Mouse (Mus musculus): Measurements from ENCODE around the gene Gskip. TPM values are rescaled to one million over a fixed set of nuclear protein-coding genes. Genes with fewer than 3 reads are reported as not detected.

Gene Gskip
- total and polyA plus RNA-seq, 3 experiments, result 12.3 to 21.9 (median 13.3) TPM

DNA sequence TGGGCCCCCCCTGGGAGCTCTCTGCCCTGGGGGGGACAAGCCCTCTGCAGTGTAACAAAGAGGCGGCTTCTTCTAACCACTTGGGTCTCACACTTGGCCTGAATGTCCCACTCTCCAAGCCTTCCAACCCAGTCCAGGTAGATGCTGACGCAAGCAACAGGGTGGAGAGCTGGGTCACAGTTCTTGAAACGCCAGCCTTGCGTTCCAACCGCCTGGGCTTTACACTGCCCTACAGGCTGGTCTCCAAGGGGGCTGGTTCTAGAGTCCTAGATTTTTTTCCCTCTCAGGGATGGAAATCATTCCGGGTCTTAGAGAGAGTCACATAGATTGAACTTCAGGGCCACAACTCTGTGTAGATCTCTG, 51.2 kb downstream of the Gskip start:
- Histone ChIP-seq H3K9me3 (replicated peaks; ENCODE audit: low read length) (no peaks in the 10 kb centered on the region), H3K9ac (ENCODE audit: insufficient read depth, low read depth) (no peak overlapping the region), H3K36me3 (replicated peaks in 1 of 2; ENCODE audit: control insufficient read depth in 1 of 2, insufficient read depth in 1 of 2, low read length in 1 of 2) (no peaks in the 10 kb centered on the region), H3K27ac (ENCODE audit: insufficient read depth, low read depth) (no peak overlapping the region), H3K4me2 (ENCODE audit: insufficient read depth, low read depth, poor library complexity, severe bottlenecking) (no peak overlapping the region), H3K27me3 (replicated peaks) (no peaks in the 10 kb centered on the region), H3K79me2 (replicated peaks; ENCODE audit: control insufficient read depth, extremely low read depth, insufficient read depth, poor library complexity, severe bottlenecking) (no peaks in the 10 kb centered on the region), H3K4me1 (ENCODE audit: control insufficient read depth in 1 of 2, insufficient read depth in 2 of 2) (peaks cover 0 to 3% of the 10 kb centered on the region in 2 experiments; a peak in 1 of 4 replicates), H3K4me3 (replicated peaks in 1 of 3; ENCODE audit: low read depth in 2 of 3, low read length in 2 of 3, poor library complexity in 1 of 3) (no peak overlapping the region)
- no peak for DNase-seq (ENCODE audit: extremely low read depth)
- in situ Hi-C loops (cut with MboI; ENCODE audit: low pct_ligation_motif_present, low pct_unique_long_range_greater_than_20kb, low sequenced_read_pairs), result no loop called here
- TF ChIP-seq UBTF (IDR thresholded peaks at IDR 0.05; ENCODE audit: low read depth, low read length) (no peak), POLR2A (IDR thresholded peaks at IDR 0.05; ENCODE audit: low read depth, low read length) (no peak), CHD1 (IDR thresholded peaks at IDR 0.05; ENCODE audit: low read depth, low read length) (no peak), JUND (conservative IDR thresholded peaks at IDR 0.05; ENCODE audit: low read depth, low read length) (no peak), NRF1 (IDR thresholded peaks at IDR 0.05; ENCODE audit: low read depth, low read length) (no peak), TBP (conservative IDR thresholded peaks at IDR 0.05; ENCODE audit: low read depth, low read length) (no peak), TCF12 (IDR thresholded peaks at IDR 0.05; ENCODE audit: low read depth, low read length) (no peak), MAFK (IDR thresholded peaks at IDR 0.05; ENCODE audit: insufficient replicate concordance, low read length) (no peak), EP300 (IDR thresholded peaks at IDR 0.05; ENCODE audit: low read length) (no peak), ETS1 (conservative IDR thresholded peaks at IDR 0.05; ENCODE audit: low read depth, low read length) (no peak), E2F4 (IDR thresholded peaks at IDR 0.05; ENCODE audit: insufficient replicate concordance, low read depth, low read length) (no peak), ELF1 (IDR thresholded peaks at IDR 0.05; ENCODE audit: low read depth, low read length) (no peak), RCOR1 (conservative IDR thresholded peaks at IDR 0.05; ENCODE audit: low read depth, low read length) (no peak), KAT2A (IDR thresholded peaks at IDR 0.05; ENCODE audit: insufficient replicate concordance, low read length) (no peak), ZKSCAN1 (IDR thresholded peaks at IDR 0.05; ENCODE audit: borderline replicate concordance, low read depth, low read length) (no peak), ZNF384 (IDR thresholded peaks at IDR 0.05; ENCODE audit: low read depth, low read length) (no peak), USF1 (IDR thresholded peaks at IDR 0.05; ENCODE audit: low read depth, low read length) (no peak), MEF2A (IDR thresholded peaks at IDR 0.05; ENCODE audit: borderline replicate concordance, low read depth, low read length) (no peak), MXI1 (IDR thresholded peaks at IDR 0.05; ENCODE audit: low read depth, low read length) (no peak)
- dilution Hi-C loops (cut with MboI; ENCODE audit: extremely low pct_ligation_motif_present, extremely low pct_unique_long_range_greater_than_20kb, low sequenced_read_pairs), result no loop called here

DNA sequence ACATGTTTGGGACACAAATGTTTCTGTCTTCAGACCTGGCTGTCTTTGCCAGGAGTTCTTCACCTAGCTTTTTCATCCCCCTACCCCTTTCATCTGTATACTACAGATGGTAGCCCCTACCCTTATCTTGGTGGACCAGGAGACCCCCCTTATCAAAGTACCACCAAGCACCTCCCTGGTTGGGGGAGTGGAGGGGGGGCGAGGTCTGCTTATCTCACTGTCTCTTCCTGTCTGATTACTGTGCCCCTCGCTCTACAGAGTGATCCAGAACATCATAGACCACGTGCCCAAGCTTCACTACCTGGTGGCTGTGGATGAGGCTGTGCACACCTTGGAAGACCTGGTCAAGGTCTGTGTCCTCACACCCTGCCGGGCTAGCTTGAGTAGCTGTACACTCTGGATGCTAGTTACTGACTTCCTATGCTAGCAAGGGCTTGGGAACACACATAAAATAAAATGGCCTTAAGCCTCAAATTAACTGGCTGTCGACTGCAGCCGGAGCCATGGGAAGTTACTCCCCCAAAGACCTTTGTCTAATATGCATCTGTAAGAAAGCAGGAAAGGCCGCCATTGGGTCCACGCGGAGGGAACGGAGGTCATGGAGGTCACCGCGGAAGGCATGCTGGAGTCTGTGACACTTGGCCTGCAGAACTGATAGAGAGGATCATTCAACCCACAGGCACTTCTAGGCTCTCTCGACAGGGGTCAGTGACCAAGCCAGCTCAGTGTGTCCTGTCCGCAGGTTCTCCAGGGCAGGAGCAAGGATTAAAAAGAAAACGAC, 53.9 kb downstream of the Gskip start:
- Histone ChIP-seq H3K27ac (ENCODE audit: insufficient read depth, low read depth) (no peak overlapping the region), H3K9me3 (replicated peaks; ENCODE audit: low read length) (peaks cover 9% of the 10 kb centered on the region), H3K9ac (ENCODE audit: insufficient read depth, low read depth) (no peak overlapping the region), H3K4me1 (ENCODE audit: control insufficient read depth in 1 of 2, insufficient read depth in 2 of 2) (no peaks in the 10 kb centered on the region), H3K27me3 (replicated peaks) (no peaks in the 10 kb centered on the region), H3K4me3 (replicated peaks in 1 of 3; ENCODE audit: low read depth in 2 of 3, low read length in 2 of 3, poor library complexity in 1 of 3) (no peak overlapping the region), H3K36me3 (replicated peaks in 1 of 2; ENCODE audit: control insufficient read depth in 1 of 2, insufficient read depth in 1 of 2, low read length in 1 of 2) (no peaks in the 10 kb centered on the region), H3K4me2 (ENCODE audit: insufficient read depth, low read depth, poor library complexity, severe bottlenecking) (no peak overlapping the region), H3K79me2 (replicated peaks; ENCODE audit: control insufficient read depth, extremely low read depth, insufficient read depth, poor library complexity, severe bottlenecking) (no peaks in the 10 kb centered on the region)
- dilution Hi-C loops (cut with MboI; ENCODE audit: extremely low pct_ligation_motif_present, extremely low pct_unique_long_range_greater_than_20kb, low sequenced_read_pairs) (no loop called here), in situ Hi-C loops (cut with MboI; ENCODE audit: low pct_ligation_motif_present, low pct_unique_long_range_greater_than_20kb, low sequenced_read_pairs) (no loop called here)
- DNase-seq (ENCODE audit: extremely low read depth), result no peak
- TF ChIP-seq EP300 (IDR thresholded peaks at IDR 0.05; ENCODE audit: low read length), result no peak
